Mouse (Mus musculus): ENCODE data around the gene Rab3gap2. TPM values are rescaled to one million over a fixed set of nuclear protein-coding genes. Genes with fewer than 3 reads are reported as not detected.

Gene Rab3gap2
- 19.3 and 20.2 TPM in 2 replicates for polyA plus RNA-seq (2016; fragmentation: Nextera tagmentation; extraction: Ambion mirVana)

DNA sequence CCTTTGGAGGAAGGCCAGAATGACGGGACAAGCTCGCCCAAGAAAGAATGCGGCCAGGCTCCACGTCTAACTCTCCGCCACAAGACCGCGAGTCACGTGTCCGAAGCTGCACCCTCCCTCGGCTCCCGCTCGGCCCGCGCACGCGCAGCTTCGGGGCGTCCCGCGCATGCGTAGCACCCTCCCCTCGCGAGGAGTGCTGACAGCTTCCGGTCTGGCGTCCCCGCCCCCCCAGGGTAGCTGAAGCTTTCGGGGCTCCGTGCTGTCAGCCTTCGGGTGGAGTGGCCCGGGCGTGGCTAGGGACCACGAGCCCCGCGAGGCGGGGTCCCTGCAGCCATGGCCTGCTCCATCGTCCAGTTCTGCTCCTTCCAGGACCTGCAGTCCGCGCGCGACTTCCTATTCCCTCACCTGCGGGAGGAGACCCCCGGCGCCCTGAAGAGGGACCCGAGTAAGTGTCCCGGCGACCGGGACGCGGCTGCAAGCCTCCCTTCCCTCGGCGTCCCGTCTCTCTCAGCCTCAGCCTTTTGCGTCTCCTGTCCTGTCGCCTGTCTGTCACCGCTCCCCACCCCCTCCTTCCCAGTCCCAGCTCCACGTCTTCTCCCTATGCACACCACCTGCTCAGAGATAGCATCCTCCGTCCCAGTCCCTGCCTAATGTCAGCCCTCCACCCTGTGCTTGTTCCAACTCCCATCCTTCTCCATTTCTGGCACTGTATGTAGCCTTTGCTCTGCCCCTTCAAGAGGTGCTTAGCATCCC, at the start of gene Rab3gap2:
Rab3gap2 (plus strand) TSS at position 209 of the 753 bp plus-strand sequence.
- peak; percentile 99 for DNase-seq (ENCODE audit: low spot score)
- H3K27ac ChIP-seq, result peak within 1 kb of the TSS; percentile 90
- under 1% methylated on average over 57 of the region's 57 CpGs for WGBS
- H3K27me3 ChIP-seq (ENCODE audit: insufficient read depth, poor library complexity, severe bottlenecking), result 0 out of 2 replicates have a peak, but pooled peaks cover 3% of the 10 kb centered on the region
- peaks cover 44% of the 10 kb centered on the region for H3K4me1 ChIP-seq (replicated peaks)
- H3K9me3 ChIP-seq, result 0 out of 2 replicates have a peak, but pooled peaks cover 1% of the 10 kb centered on the region
- H3K4me3 ChIP-seq, result peak within 1 kb of the TSS; percentile 88
- 0 out of 2 replicates have a peak, but pooled peaks cover 3% of the 10 kb centered on the region for H3K36me3 ChIP-seq

DNA sequence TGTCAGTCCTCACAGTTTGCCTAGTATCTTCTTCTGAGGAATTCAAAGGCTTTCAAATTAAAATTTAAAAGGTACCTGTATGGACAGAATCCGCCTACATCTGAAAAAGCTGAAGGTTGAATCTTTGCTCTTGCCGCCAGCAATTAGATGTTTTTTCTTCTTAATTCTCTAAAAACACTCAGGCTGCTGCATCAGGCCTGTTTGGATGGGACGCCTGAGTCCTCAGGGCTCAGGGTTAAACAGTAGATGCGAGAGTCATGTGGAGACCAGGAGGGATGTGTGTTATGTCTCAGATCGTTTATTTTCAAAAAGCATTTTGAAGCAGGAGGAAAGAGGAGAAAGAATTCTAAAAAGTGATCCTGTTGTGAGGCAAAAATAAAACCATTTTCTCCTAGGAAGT, 30.3 kb upstream of the Rab3gap2 start:
- Histone ChIP-seq H3K27me3 (ENCODE audit: insufficient read depth, poor library complexity, severe bottlenecking) (no peaks in the 10 kb centered on the region), H3K4me3 (no peak overlapping the region), H3K36me3 (no peaks in the 10 kb centered on the region), H3K27ac (no peak overlapping the region), H3K4me1 (replicated peaks) (no peaks in the 10 kb centered on the region), H3K9me3 (no peaks in the 10 kb centered on the region)
- no peak for DNase-seq (ENCODE audit: low spot score)
- 87% methylated on average over 5 of the region's 5 CpGs for WGBS

DNA sequence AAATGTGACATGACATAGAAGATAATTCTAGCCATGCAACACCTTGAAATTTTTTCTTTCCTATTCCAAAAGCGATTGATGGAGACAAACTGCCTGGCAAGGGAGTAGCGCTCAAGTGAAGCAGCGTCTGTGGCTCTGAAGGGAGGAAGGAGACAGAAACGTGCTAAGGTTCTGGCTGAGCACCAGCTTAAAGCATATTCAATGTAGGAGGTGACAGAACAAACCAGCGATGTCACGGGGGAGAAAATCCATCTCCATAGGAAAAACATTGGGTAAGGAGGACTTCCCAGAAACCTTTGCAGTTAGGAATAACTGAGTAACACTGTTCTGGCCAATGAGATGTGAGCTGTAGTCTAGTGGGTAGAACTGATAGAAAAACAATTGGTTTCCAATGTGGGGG, 26.1 kb upstream of the Rab3gap2 start:
- no peak for DNase-seq (ENCODE audit: low spot score)
- no peak overlapping the region for H3K4me3 ChIP-seq
- WGBS, result 89% methylated on average over 6 of the region's 6 CpGs

DNA sequence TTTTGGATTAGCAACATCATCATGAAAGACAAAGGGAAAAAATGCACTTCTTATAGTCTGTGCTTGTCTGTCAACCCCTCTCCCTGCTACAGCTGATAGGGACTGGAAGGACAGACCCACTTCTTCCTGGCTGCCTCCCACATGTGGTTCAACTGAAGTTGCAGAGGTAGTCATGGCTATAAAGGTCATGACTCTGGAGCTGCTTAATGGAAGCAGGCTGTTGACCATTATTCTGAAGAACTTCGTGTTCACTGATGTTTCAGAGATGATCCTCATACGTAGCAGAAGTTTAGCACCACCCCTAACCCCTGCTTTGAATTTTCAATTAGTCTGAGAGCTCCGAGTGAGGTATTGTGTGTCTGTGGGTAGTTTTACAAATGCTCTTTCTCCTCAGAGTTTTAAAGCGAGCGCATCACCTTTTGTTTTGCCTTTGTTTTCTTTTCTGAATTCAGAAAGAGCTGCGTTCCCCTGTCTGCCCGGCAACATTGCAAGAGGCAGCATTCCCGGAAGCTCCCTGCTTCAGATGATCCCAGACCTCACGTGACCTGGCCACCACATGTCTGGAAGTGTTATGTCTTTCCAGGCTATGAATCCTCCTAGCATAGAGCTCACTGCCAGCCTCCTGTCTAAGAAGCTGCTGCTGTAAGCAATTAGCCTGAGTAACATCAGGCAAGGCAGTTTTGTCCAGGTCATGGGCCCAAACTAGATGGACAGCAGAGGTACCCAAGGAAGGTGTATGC, 20.2 kb upstream of the Rab3gap2 start:
- Histone ChIP-seq H3K9me3 (no peaks in the 10 kb centered on the region), H3K27ac (peak overlapping the region; percentile 37; the same call in 1 of the 2 replicates), H3K36me3 (no peaks in the 10 kb centered on the region), H3K4me1 (replicated peaks) (peaks cover 16% of the 10 kb centered on the region), H3K4me3 (peak overlapping the region; percentile 18; the same call in 1 of the 2 replicates), H3K27me3 (ENCODE audit: insufficient read depth, poor library complexity, severe bottlenecking) (no peaks in the 10 kb centered on the region)
- peak; percentile 52 for DNase-seq (ENCODE audit: low spot score)
- WGBS, result 30% methylated on average over 9 of the region's 9 CpGs

More for the DNA sequence above, 26.1 kb upstream of the Rab3gap2 start:
- H3K27me3 ChIP-seq (ENCODE audit: insufficient read depth, poor library complexity, severe bottlenecking), result no peaks in the 10 kb centered on the region
- no peak overlapping the region for H3K27ac ChIP-seq
- no peaks in the 10 kb centered on the region for H3K4me1 ChIP-seq (replicated peaks)
- no peaks in the 10 kb centered on the region for H3K9me3 ChIP-seq
- H3K36me3 ChIP-seq, result no peaks in the 10 kb centered on the region

DNA sequence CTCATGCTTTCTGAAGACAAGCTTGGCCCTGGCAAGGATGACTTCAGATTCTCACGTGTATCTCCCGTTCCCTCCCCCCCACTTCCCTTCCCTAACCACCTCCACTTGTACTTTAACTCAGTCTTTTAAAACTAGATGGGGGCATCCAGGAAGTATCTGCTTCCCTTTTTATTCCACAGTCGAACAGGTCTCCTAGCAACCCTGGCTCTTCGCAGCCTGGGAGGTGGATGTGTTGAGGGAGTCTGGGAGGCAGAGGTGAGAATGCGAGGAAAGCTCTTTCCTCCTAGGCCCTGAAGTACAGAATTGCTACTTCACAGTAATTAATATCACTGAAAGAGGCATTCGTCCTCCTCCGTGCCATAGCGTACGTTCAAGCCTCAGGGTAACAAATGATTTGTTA, 18.4 kb upstream of the Rab3gap2 start:
- H3K27ac ChIP-seq, result no peak overlapping the region
- 65% methylated on average over 9 of the region's 9 CpGs for WGBS
- H3K9me3 ChIP-seq, result no peaks in the 10 kb centered on the region
- no peak overlapping the region for H3K4me3 ChIP-seq
- DNase-seq (ENCODE audit: low spot score), result no peak
- H3K4me1 ChIP-seq (replicated peaks), result peaks cover 16% of the 10 kb centered on the region
- H3K36me3 ChIP-seq, result no peaks in the 10 kb centered on the region
- no peaks in the 10 kb centered on the region for H3K27me3 ChIP-seq (ENCODE audit: insufficient read depth, poor library complexity, severe bottlenecking)

DNA sequence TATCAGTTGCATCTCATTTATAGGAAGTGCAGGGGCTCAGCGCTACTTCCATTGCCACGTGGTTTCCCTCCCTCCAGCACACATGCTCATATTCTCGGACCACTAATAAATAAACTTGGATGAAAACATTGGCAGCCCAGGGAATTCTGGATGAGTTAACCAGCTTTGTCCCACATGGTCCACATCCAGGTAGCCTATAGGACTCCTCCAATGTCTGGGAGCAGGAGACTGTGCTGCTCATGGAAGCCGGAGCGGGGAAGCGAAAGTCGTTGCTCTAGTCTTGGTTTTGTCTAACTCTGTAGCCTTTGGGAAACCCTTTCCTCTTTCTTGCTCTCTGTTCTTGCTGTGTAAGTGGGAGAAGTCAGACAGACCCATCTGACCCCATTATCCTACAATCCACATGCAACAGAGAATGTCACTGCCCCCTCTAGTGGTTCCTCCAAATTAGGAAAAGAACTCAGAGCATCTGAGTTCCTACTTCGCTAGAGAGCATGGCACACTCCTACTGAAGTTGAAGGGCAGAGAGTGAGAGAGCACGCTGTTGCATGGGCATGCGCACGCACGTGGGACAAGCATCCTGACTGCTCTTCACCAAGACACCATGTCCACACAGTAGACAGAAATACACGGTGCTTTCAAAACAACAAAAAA, 16.7 kb upstream of the Rab3gap2 start:
- H3K27ac ChIP-seq, result no peak overlapping the region
- no peaks in the 10 kb centered on the region for H3K9me3 ChIP-seq
- H3K4me3 ChIP-seq, result no peak overlapping the region
- H3K27me3 ChIP-seq (ENCODE audit: insufficient read depth, poor library complexity, severe bottlenecking), result no peaks in the 10 kb centered on the region
- 70% methylated on average over 13 of the region's 13 CpGs for WGBS
- peaks cover 16% of the 10 kb centered on the region for H3K4me1 ChIP-seq (replicated peaks)
- DNase-seq (ENCODE audit: low spot score), result peak; percentile 17
- no peaks in the 10 kb centered on the region for H3K36me3 ChIP-seq

DNA sequence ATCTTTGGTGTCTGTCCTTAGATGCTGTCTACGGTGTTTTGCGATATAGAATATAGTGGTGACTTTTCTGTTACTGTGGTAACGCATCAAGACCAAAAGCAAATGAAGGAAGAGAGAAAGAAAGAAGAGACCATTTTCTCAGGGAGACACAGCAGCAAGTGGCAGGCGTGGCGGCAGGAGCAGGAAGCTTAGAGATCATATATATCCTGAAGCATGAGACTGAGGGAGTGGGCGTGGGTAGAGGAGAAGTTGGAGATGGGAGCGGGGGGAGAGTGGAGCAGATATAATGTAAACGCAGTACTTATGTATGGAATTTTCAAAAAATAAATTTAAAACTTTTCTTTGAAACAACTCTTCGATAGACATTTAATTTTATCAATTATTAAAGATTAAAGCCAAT, 14.0 kb upstream of the Rab3gap2 start:
- no peak overlapping the region for H3K4me3 ChIP-seq
- H3K27ac ChIP-seq, result no peak overlapping the region
- H3K36me3 ChIP-seq, result no peaks in the 10 kb centered on the region
- DNase-seq (ENCODE audit: low spot score), result no peak
- no peaks in the 10 kb centered on the region for H3K27me3 ChIP-seq (ENCODE audit: insufficient read depth, poor library complexity, severe bottlenecking)
- WGBS, result 93% methylated on average over 9 of the region's 9 CpGs
- H3K9me3 ChIP-seq, result no peaks in the 10 kb centered on the region
- H3K4me1 ChIP-seq (replicated peaks), result peaks cover 8% of the 10 kb centered on the region; the same call in 1 of the 2 replicates

DNA sequence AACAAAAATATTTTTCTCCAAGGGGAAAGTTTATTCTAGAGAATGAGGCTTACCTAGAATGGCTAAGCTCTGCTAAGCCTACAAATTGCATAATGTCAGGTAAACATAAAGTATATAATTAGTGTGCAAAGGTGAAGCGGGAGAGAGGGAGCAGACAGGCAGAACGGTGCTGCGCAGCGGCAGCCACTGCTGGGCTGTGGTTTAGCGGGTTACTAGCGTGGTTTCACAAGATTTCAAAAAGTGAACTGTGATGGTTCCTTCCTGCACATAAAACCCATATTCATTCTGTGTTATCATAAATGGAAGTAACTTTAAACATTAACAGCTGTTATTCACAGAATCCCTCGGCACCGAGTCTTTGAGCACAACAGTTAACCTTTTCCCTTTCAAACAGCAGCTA, 11.8 kb upstream of the Rab3gap2 start:
- no peak overlapping the region for H3K4me3 ChIP-seq
- no peaks in the 10 kb centered on the region for H3K9me3 ChIP-seq
- no peak for DNase-seq (ENCODE audit: low spot score)
- no peaks in the 10 kb centered on the region for H3K36me3 ChIP-seq
- H3K27ac ChIP-seq, result no peak overlapping the region
- 92% methylated on average over 8 of the region's 8 CpGs for WGBS
- 0 out of 2 replicates have a peak, but pooled peaks cover 2% of the 10 kb centered on the region for H3K4me1 ChIP-seq (replicated peaks)
- no peaks in the 10 kb centered on the region for H3K27me3 ChIP-seq (ENCODE audit: insufficient read depth, poor library complexity, severe bottlenecking)

DNA sequence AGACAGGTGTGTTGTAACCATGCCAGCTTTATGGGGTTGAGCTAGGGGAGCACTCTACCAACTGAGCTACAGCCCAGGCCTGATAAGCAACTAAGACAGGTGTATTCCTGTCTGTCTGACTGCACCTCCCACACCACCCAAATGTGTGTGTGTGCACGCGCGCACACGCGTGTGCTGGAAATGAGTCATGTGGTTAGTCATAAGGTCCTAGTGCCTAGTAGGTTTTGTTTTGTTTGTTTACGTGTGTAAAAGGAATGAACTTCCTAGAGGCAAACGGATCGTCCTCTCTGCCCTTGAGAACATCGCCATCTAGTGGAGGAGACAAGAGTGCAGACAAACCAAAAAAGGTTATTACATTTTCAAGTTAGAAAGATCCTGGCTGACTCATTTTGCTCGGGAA, 10.4 kb upstream of the Rab3gap2 start:
- Histone ChIP-seq H3K27me3 (ENCODE audit: insufficient read depth, poor library complexity, severe bottlenecking) (no peaks in the 10 kb centered on the region), H3K9me3 (no peaks in the 10 kb centered on the region), H3K27ac (no peak overlapping the region), H3K4me3 (no peak overlapping the region), H3K4me1 (replicated peaks) (0 out of 2 replicates have a peak, but pooled peaks cover 2% of the 10 kb centered on the region), H3K36me3 (no peaks in the 10 kb centered on the region)
- DNase-seq (ENCODE audit: low spot score), result peak; percentile 34
- WGBS, result 12% methylated on average over 10 of the region's 10 CpGs

DNA sequence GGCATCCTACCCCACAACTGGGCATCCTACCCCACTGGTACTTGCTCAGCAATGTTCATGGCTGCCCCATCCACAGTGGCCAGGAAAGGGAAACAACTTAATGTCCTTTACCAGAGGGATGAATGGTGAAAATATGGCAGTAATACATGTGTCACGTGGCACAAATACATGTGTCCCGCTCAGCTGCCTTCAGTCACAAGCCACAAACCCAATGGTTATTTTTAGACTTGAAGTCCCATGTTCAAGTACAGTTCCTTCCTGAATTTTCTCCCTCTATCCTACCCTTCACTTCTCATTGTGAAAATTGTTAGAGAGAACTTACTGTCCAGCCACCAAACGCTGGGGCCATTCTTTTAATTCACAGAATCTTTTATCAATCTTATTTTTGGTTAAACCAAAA, 7.6 kb upstream of the Rab3gap2 start:
- WGBS, result 84% methylated on average over 3 of the region's 3 CpGs

DNA sequence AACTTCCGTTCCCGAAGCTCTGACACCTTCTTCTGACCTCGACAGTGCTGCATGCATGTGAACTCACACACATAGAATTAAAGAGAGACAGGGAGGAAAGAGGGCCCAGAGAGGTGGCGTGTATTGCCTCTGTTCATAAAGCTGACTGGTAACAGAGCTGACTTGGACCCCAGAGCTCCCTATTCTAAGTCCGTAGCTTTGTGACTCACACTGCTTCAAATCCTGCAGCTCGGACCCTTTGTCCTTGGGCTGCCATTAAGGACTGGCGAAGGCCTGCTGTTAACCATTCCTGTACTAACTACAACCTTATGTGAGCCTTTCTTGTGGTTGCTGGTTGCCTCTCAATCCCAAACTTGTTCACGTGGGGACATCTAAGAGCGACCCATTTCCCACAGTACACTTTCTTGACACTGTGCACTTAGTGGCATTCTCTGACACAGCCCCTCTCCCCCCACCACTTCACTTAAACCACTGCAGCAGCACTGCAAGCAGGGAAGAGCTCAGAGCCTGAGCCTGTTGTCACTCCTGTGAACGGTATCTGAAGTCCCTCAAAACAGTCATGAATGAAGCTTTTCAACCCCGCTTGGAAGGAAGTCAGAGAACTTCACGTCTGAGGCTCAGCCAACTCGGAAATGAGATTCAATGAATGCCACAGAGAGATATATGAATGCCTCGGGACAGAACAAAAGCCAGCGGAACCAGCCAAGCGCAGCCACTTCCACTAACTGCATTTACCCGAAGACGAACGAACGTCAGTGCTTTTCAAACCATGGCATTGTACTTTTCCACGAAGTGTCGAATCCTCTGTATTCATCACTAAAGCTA, 3.1 kb upstream of the Rab3gap2 start:
- 0 out of 2 replicates have a peak, but pooled peaks cover 3% of the 10 kb centered on the region for H3K27me3 ChIP-seq (ENCODE audit: insufficient read depth, poor library complexity, severe bottlenecking)
- peak overlapping the region; percentile 79 for H3K27ac ChIP-seq
- peaks cover 44% of the 10 kb centered on the region for H3K4me1 ChIP-seq (replicated peaks)
- 0 out of 2 replicates have a peak, but pooled peaks cover 4% of the 10 kb centered on the region for H3K9me3 ChIP-seq
- no peaks in the 10 kb centered on the region for H3K36me3 ChIP-seq
- H3K4me3 ChIP-seq, result 0 out of 2 replicates have a peak overlapping the region, but pooled peaks have one; percentile 9
- DNase-seq (ENCODE audit: low spot score), result peak; percentile 30
- 40% methylated on average over 22 of the region's 22 CpGs for WGBS

More for the DNA sequence above, 7.6 kb upstream of the Rab3gap2 start:
- Histone ChIP-seq H3K4me3 (no peak overlapping the region), H3K36me3 (no peaks in the 10 kb centered on the region), H3K27me3 (ENCODE audit: insufficient read depth, poor library complexity, severe bottlenecking) (0 out of 2 replicates have a peak, but pooled peaks cover 3% of the 10 kb centered on the region), H3K27ac (no peak overlapping the region), H3K9me3 (0 out of 2 replicates have a peak, but pooled peaks cover 4% of the 10 kb centered on the region), H3K4me1 (replicated peaks) (peaks cover 20% of the 10 kb centered on the region)
- no peak for DNase-seq (ENCODE audit: low spot score)

DNA sequence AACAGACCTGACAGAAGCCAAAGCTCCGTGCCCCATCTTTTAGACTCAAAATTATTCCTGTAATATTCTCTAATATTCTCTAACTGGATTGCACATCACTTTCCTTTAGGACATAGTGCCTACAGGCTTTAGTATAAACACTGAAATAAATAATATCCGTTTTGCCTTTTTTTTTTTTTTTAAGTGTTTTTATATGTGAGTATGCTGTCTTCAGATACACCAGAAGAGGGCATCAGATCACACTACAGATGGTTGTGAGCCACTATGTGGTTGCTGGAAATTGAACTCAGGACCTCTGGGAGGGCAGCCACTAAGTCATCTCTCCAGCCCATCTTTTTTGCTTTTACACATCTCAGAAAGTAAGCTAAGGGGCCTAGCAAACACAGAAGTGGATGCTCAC, 1.9 kb upstream of the Rab3gap2 start:
- Histone ChIP-seq H3K9me3 (0 out of 2 replicates have a peak, but pooled peaks cover 4% of the 10 kb centered on the region), H3K4me1 (replicated peaks) (peaks cover 44% of the 10 kb centered on the region), H3K27ac (no peak overlapping the region), H3K27me3 (ENCODE audit: insufficient read depth, poor library complexity, severe bottlenecking) (0 out of 2 replicates have a peak, but pooled peaks cover 3% of the 10 kb centered on the region), H3K4me3 (no peak overlapping the region), H3K36me3 (no peaks in the 10 kb centered on the region)
- no peak for DNase-seq (ENCODE audit: low spot score)
- 83% methylated on average over 2 of the region's 2 CpGs for WGBS
